Mouse (Mus musculus) kidney, embryonic 14.5 days (tissue): Measurements from ENCODE around the gene Zfp367. TPM values are rescaled to one million over a fixed set of nuclear protein-coding genes. Genes with fewer than 3 reads are reported as not detected.

Experiments
- ATAC-seq: fragments of 200-750 bp; cut with Nextera tagmentation; 2 replicates; pipeline ENCODE4 v1.8.0; 2017; ENCODE audit warnings: moderate number of reproducible peaks, mild to moderate bottlenecking, moderate TSS enrichment, moderate library complexity; ENCODE audit not compliant: low FRiP score, low TSS enrichment
- H3K27ac ChIP-seq: fragments of 300-500 bp; sonication (generic); 2 replicates; pipeline ENCODE4 v1.5.1; 2014; ENCODE audit warnings: low read depth, mild to moderate bottlenecking, low read length, moderate library complexity, mixed read lengths
- H3K27me3 ChIP-seq: fragments of 300-500 bp; sonication (generic); 2 replicates; pipeline ENCODE4 v1.6.1; 2014; ENCODE audit warnings: mild to moderate bottlenecking, low read length; ENCODE audit not compliant: control insufficient read depth, insufficient read depth
- H3K36me3 ChIP-seq: fragments of 300-500 bp; sonication (generic); 2 replicates; pipeline ENCODE4 v1.6.1; 2014; ENCODE audit warnings: low read length, mixed read lengths; ENCODE audit not compliant: control insufficient read depth, insufficient read depth
- H3K4me1 ChIP-seq: fragments of 300-500 bp; sonication (generic); 2 replicates; pipeline ENCODE4 v1.6.1; 2014; ENCODE audit warnings: low read length, mixed read lengths; ENCODE audit not compliant: control insufficient read depth, insufficient read depth
- H3K4me2 ChIP-seq: fragments of 300-500 bp; sonication (generic); replicated peaks from 2 replicates; pipeline ENCODE4 v1.6.1; 2014; ENCODE audit warnings: low read depth, mild to moderate bottlenecking, low read length
- H3K4me3 ChIP-seq: fragments of 300-500 bp; sonication (generic); 2 replicates; pipeline ENCODE4 v1.5.1; 2014; ENCODE audit warnings: mild to moderate bottlenecking, low read length
- H3K9ac ChIP-seq: fragments of 300-500 bp; sonication (generic); 2 replicates; pipeline ENCODE4 v1.6.1; 2014; ENCODE audit warnings: low read depth, mild to moderate bottlenecking, low read length, moderate library complexity
- H3K9me3 ChIP-seq: fragments of 300-500 bp; sonication (generic); 2 replicates; pipeline ENCODE4 v1.6.1; 2016; ENCODE audit warnings: low read length; ENCODE audit not compliant: control insufficient read depth
- WGBS: fragments of 180-500 bp; shearing (Covaris S2); extraction: QIAGEN DNeasy Blood & Tissue Kit; methylation state at CpG from one replicate; pipeline ENCODE4 v1.1.7; 2014; 5-methylcytosine and 5-hydroxymethylcytosine counted together
- polyA plus RNA-seq: library from polyadenylated mRNA; unstranded; fragments of >200 nt; fragmentation: Nextera tagmentation; extraction: Ambion mirVana; gene quantifications from 2 replicates; pipeline ENCODE4 v1.2.1, GENCODE M21; 2014

Zfp367 gene
- polyA plus RNA-seq, 1 experiment from 2014 or later, result 21.4 TPM

GRCm38 (mm10) chr13:64091006-64091405, 62.0 kb downstream of the Zfp367 start:
- WGBS, result 82% methylated on average over 7 of the region's 7 CpGs
- Histone ChIP-seq H3K4me1 (no peaks in the 10 kb centered on the region), H3K9ac (no peak overlapping the region), H3K4me3 (no peak overlapping the region), H3K27ac (no peak overlapping the region), H3K9me3 (no peaks in the 10 kb centered on the region), H3K36me3 (no peaks in the 10 kb centered on the region), H3K4me2 (no peak overlapping the region), H3K27me3 (no peaks in the 10 kb centered on the region)
- ATAC-seq, result no peak

GRCm38 (mm10) chr13:64090278-64090677, 62.7 kb downstream of the Zfp367 start:
- no peak overlapping the region for H3K27ac ChIP-seq
- H3K4me2 ChIP-seq, result no peak overlapping the region
- H3K4me1 ChIP-seq, result no peaks in the 10 kb centered on the region
- no peaks in the 10 kb centered on the region for H3K9me3 ChIP-seq
- no peak overlapping the region for H3K4me3 ChIP-seq
- no peaks in the 10 kb centered on the region for H3K27me3 ChIP-seq
- WGBS, result 86% methylated on average over 5 of the region's 5 CpGs
- no peak overlapping the region for H3K9ac ChIP-seq
- no peaks in the 10 kb centered on the region for H3K36me3 ChIP-seq
- ATAC-seq, result no peak

- 79% methylated on average over 4 of the region's 4 CpGs for WGBS
Observed at GRCm38 (mm10) chr13:64089130-64089529, 63.9 kb downstream of the Zfp367 start, which contains the start of gene Hsd17b3. Gene Hsd17b3, minus strand, starts transcription at chr13:64089230.

GRCm38 (mm10) chr13:64088057-64088456, 64.9 kb downstream of the Zfp367 start:
- WGBS, result 86% methylated on average over 7 of the region's 7 CpGs
- no peak overlapping the region for H3K27ac ChIP-seq
- H3K9ac ChIP-seq, result no peak overlapping the region
- no peaks in the 10 kb centered on the region for H3K27me3 ChIP-seq
- H3K4me1 ChIP-seq, result no peaks in the 10 kb centered on the region
- H3K4me3 ChIP-seq, result no peak overlapping the region
- no peaks in the 10 kb centered on the region for H3K9me3 ChIP-seq
- no peak overlapping the region for H3K4me2 ChIP-seq
- H3K36me3 ChIP-seq, result no peaks in the 10 kb centered on the region
- ATAC-seq, result no peak

More at GRCm38 (mm10) chr13:64089130-64089529, 63.9 kb downstream of the Zfp367 start, which contains the start of gene Hsd17b3:
- Histone ChIP-seq H3K27ac (no peak within 1 kb of the TSS), H3K36me3 (no peaks in the 10 kb centered on the region), H3K9ac (no peak within 1 kb of the TSS), H3K4me2 (no peak within 1 kb of the TSS), H3K4me1 (no peaks in the 10 kb centered on the region), H3K4me3 (no peak within 1 kb of the TSS), H3K27me3 (no peaks in the 10 kb centered on the region), H3K9me3 (no peaks in the 10 kb centered on the region)
- ATAC-seq, result no peak

GRCm38 (mm10) chr13:64086036-64086435, 67.0 kb downstream of the Zfp367 start:
- ATAC-seq, result no peak
- no peaks in the 10 kb centered on the region for H3K27me3 ChIP-seq
- no peak overlapping the region for H3K9ac ChIP-seq
- no peak overlapping the region for H3K4me3 ChIP-seq
- no peaks in the 10 kb centered on the region for H3K36me3 ChIP-seq
- no peaks in the 10 kb centered on the region for H3K9me3 ChIP-seq
- H3K27ac ChIP-seq, result no peak overlapping the region
- WGBS, result 84% methylated on average over 5 of the region's 5 CpGs
- H3K4me1 ChIP-seq, result peaks cover 9% of the 10 kb centered on the region; the same call in 1 of the 2 replicates
- no peak overlapping the region for H3K4me2 ChIP-seq

- no peak for ATAC-seq
- no peaks in the 10 kb centered on the region for H3K27me3 ChIP-seq
- H3K9me3 ChIP-seq, result no peaks in the 10 kb centered on the region
- H3K27ac ChIP-seq, result no peak overlapping the region
- no peaks in the 10 kb centered on the region for H3K36me3 ChIP-seq
- no peak overlapping the region for H3K4me3 ChIP-seq
- WGBS, result 75% methylated on average over 3 of the region's 3 CpGs
- peaks cover 10% of the 10 kb centered on the region; the same call in 1 of the 2 replicates for H3K4me1 ChIP-seq
- no peak overlapping the region for H3K9ac ChIP-seq
- H3K4me2 ChIP-seq, result no peak overlapping the region
Observed at GRCm38 (mm10) chr13:64083331-64083730, 69.7 kb downstream of the Zfp367 start.

Other genes starting within 250 kb of the Zfp367 start
- gene Hsd17b3, start 64.0 kb downstream of the Zfp367 start, polyA plus RNA-seq, result not detected in 2 replicates
- gene Slc35d2, start 23.8 kb downstream of the Zfp367 start, polyA plus RNA-seq, result 5.5 TPM in 2 replicates
- 23.7 and 32.6 TPM in 2 replicates for gene Habp4, start 8.6 kb upstream of the Zfp367 start, polyA plus RNA-seq
- gene Cdc14b, start 122.1 kb upstream of the Zfp367 start, polyA plus RNA-seq, result 15.4 and 24.8 TPM in 2 replicates
- 32.7 and 47.0 TPM in 2 replicates for gene Aaed1, start 159.5 kb upstream of the Zfp367 start, polyA plus RNA-seq
- gene Ctsl, start 217.7 kb upstream of the Zfp367 start, polyA plus RNA-seq, result 283 and 323 TPM in 2 replicates